Mouse (Mus musculus): ENCODE measurements around the gene Zfp637.

Zfp637 gene

DNA sequence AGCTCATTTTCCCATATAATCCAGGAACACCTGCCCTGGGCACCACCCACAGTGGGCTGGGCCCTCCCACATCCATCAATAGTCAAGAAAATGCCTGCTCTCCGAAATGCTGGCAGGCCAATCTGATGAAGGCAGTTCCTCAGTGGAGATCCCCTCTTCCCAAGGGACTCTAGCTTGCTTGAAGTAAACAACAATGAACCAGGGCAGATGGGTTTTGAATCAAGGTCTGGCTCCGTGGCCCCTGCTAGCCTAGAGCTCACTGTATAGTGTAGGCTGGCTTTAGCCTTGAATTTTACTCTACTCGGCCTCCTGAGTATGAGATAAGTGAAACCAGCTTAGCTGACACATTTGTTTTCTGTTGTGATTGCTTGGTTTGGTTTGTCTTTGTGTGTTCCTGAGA, 51.4 kb downstream of the Zfp637 start:
- in situ Hi-C loops (cut with MboI; ENCODE audit: unreplicated experiment in 2 of 2): loop anchor here in 1 of 2 experiments (25.0 kb wide), 1 partner anchor 1495 kb away; no protein-coding TSS in a partner anchor

DNA sequence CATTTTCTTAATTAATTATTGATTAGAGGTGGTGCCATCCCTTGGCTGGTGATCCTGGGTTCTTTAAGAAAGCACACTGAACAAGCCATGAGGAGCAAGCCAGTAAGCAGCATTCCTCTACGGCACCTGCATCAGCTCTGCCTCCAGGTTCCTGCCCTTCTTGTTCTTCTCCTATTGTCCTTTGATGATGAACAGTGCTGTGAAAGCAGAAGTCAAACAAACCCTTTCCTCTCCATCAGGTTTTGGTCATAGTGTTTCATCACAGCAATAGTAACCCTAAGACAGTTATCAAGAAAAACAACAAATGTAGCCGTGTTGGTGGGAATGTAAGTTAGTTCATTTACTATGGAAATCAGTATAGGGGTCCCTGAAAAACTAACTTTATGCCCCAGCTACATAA, 52.5 kb downstream of the Zfp637 start:
- in situ Hi-C loops (cut with MboI; ENCODE audit: unreplicated experiment in 2 of 2): loop anchor here in 1 of 2 experiments (25.0 kb wide), 1 partner anchor 1494 kb away; no protein-coding TSS in a partner anchor

Data from v-Abl transformed pro-B cells (cell line).